Mouse (Mus musculus): Measurements from ENCODE around the gene 4430402I18Rik.

- no peak for TF ChIP-seq POLR2A (IDR thresholded peaks at IDR 0.05; ENCODE audit: borderline replicate concordance, extremely low read depth, insufficient read depth, insufficient read length, poor library complexity, severe bottlenecking)
- no peak for TF ChIP-seq CTCF (IDR thresholded peaks at IDR 0.05; ENCODE audit: borderline replicate concordance, extremely low read depth, insufficient read depth, insufficient read length)
These were observed 71.0 kb downstream of the 4430402I18Rik start for GRCm38 (mm10) chr19:28896639-28897038.

All from brain, embryonic 14.5 days (tissue).